Mouse (Mus musculus) kidney, postnatal 0 days (tissue): ENCODE data around the gene Ankib1. TPM values are rescaled to one million over a fixed set of nuclear protein-coding genes. Genes with fewer than 3 reads are reported as not detected.
"Not testable (repeated sequence)": the region's sequence is repeated elsewhere in the genome, so short reads cannot be mapped to it uniquely, and the experiment has no call there.

Experiments used
- ATAC-seq: fragments of 200-750 bp; cut with Nextera tagmentation; replicated peaks from 2 replicates; pipeline ENCODE4 v1.8.0; 2017; ENCODE audit warnings: low read depth, moderate number of reproducible peaks, moderate TSS enrichment, moderate library complexity; ENCODE audit not compliant: low FRiP score
- DNase-seq: peaks from one replicate; pipeline ENCODE4 v3.0.0-alpha.2; 2016; ENCODE audit warnings: low spot score
- H3K27ac ChIP-seq: fragments of 300-500 bp; sonication (generic); 2 replicates; pipeline ENCODE4 v1.5.1; 2014; ENCODE audit warnings: mild to moderate bottlenecking
- H3K27me3 ChIP-seq: fragments of 300-500 bp; sonication (generic); 2 replicates; pipeline ENCODE4 v1.6.1; 2014; ENCODE audit warnings: low read length, mixed read lengths; ENCODE audit not compliant: insufficient read depth
- H3K36me3 ChIP-seq: fragments of 300-500 bp; sonication (generic); 2 replicates; pipeline ENCODE4 v1.6.1; 2014; ENCODE audit warnings: low read length, mixed read lengths; ENCODE audit not compliant: insufficient read depth
- H3K4me1 ChIP-seq: fragments of 300-500 bp; sonication (generic); replicated peaks from 2 replicates; pipeline ENCODE4 v1.6.1; 2014; ENCODE audit warnings: antibody characterized with exemption, low read length, mixed read lengths; ENCODE audit not compliant: insufficient read depth
- H3K4me2 ChIP-seq: fragments of 300-500 bp; sonication (generic); 2 replicates; pipeline ENCODE4 v1.6.1; 2014; ENCODE audit warnings: mild to moderate bottlenecking, low read length, moderate library complexity, mixed read lengths
- H3K4me3 ChIP-seq: fragments of 300-500 bp; sonication (generic); replicated peaks from 2 replicates; pipeline ENCODE4 v1.5.1; 2014; ENCODE audit warnings: low read depth, low read length
- H3K9ac ChIP-seq: fragments of 300-500 bp; sonication (generic); 2 replicates; pipeline ENCODE4 v1.6.1; 2014; ENCODE audit warnings: low read depth, low read length
- H3K9me3 ChIP-seq: fragments of 300-500 bp; sonication (generic); replicated peaks from 2 replicates; pipeline ENCODE4 v1.6.1; 2016; ENCODE audit warnings: low read length, inconsistent platforms, mixed read lengths
- CTCF ChIP-seq: IDR thresholded peaks from 2 replicates; pipeline ENCODE4 v1.5.1; 2016; ENCODE audit warnings: antibody characterized with exemption, low read depth, mild to moderate bottlenecking, moderate library complexity
- WGBS: fragments of 180-500 bp; shearing (Covaris S2); extraction: QIAGEN DNeasy Blood & Tissue Kit; methylation state at CpG from one replicate; pipeline ENCODE4 v1.1.7; 2014; 5-methylcytosine and 5-hydroxymethylcytosine counted together
- polyA plus RNA-seq: library from polyadenylated mRNA; unstranded; fragments of >200 nt; fragmentation: Nextera tagmentation; extraction: Ambion mirVana; gene quantifications from 2 replicates; pipeline ENCODE4 v1.2.1, GENCODE M21; 2015

Ankib1 gene
- polyA plus RNA-seq, 1 experiment from 2014 or later, result 14.1 TPM

- Histone ChIP-seq H3K9ac (no peak overlapping the region), H3K36me3 (no peaks in the 10 kb centered on the region), H3K4me2 (no peak overlapping the region), H3K27ac (no peak overlapping the region), H3K4me3 (no peak overlapping the region), H3K4me1 (no peaks in the 10 kb centered on the region), H3K9me3 (no peaks in the 10 kb centered on the region), H3K27me3 (no peaks in the 10 kb centered on the region)
- DNase-seq (no peak), ATAC-seq (no peak)
- no peak for TF ChIP-seq CTCF
- WGBS, result 87% methylated on average over 12 of the region's 12 CpGs
Measured at GRCm38 (mm10) chr5:3666585-3666984, 136.1 kb downstream of the Ankib1 start.

DNA sequence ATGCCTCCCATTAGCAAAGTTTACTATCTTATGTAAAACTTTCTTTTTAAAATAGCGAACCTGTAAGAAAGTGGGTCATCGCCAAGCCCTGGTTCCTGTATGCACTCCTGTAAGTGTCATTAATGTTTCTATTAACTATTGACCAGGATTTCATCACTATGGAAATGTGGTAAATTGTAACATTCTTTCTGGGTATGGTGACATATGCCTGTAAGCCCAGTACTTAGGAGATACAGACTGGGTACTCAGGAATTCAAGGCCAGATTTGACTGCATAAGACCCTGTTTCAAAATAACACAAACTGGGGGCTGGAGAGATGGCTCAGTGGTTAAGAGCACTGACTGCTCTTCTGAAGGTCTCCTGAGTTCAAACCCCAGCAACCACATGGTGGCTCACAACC lies 137.5 kb downstream of the Ankib1 start:
- TF ChIP-seq CTCF, result no peak
- WGBS, result 89% methylated on average over 2 of the region's 2 CpGs
- H3K9me3 ChIP-seq, result no peaks in the 10 kb centered on the region
- DNase-seq, result no peak
- H3K4me2 ChIP-seq, result no peak overlapping the region
- no peaks in the 10 kb centered on the region for H3K36me3 ChIP-seq
- no peak for ATAC-seq
- H3K27ac ChIP-seq, result no peak overlapping the region
- H3K4me1 ChIP-seq, result no peaks in the 10 kb centered on the region
- H3K27me3 ChIP-seq, result no peaks in the 10 kb centered on the region
- H3K4me3 ChIP-seq, result no peak overlapping the region
- no peak overlapping the region for H3K9ac ChIP-seq

GRCm38 (mm10) chr5:3657085-3657484 lies 145.6 kb downstream of the Ankib1 start, which contains the start of gene Gatad1:
Gatad1 (minus strand) TSS chr5:3657185.
- no peak for TF ChIP-seq CTCF
- no peaks in the 10 kb centered on the region for H3K4me1 ChIP-seq
- 77% methylated on average over 5 of the region's 5 CpGs for WGBS
- H3K27me3 ChIP-seq, result no peaks in the 10 kb centered on the region
- no peak within 1 kb of the TSS for H3K4me2 ChIP-seq
- no peak within 1 kb of the TSS for H3K4me3 ChIP-seq
- H3K9ac ChIP-seq, result no peak within 1 kb of the TSS
- ATAC-seq, result no peak
- no peak for DNase-seq
- no peaks in the 10 kb centered on the region for H3K36me3 ChIP-seq
- H3K9me3 ChIP-seq, result no peaks in the 10 kb centered on the region
- H3K27ac ChIP-seq, result no peak within 1 kb of the TSS

- Histone ChIP-seq H3K4me2 (no peak overlapping the region), H3K9ac (no peak overlapping the region), H3K36me3 (no peaks in the 10 kb centered on the region), H3K27ac (no peak overlapping the region), H3K27me3 (no peaks in the 10 kb centered on the region), H3K4me1 (no peaks in the 10 kb centered on the region), H3K9me3 (no peaks in the 10 kb centered on the region), H3K4me3 (no peak overlapping the region)
- ATAC-seq, result no peak
- no peak for TF ChIP-seq CTCF
- DNase-seq, result no peak
- WGBS, result 81% methylated on average over 4 of the region's 4 CpGs
Measured at GRCm38 (mm10) chr5:3653801-3654200, 148.9 kb downstream of the Ankib1 start.

DNA sequence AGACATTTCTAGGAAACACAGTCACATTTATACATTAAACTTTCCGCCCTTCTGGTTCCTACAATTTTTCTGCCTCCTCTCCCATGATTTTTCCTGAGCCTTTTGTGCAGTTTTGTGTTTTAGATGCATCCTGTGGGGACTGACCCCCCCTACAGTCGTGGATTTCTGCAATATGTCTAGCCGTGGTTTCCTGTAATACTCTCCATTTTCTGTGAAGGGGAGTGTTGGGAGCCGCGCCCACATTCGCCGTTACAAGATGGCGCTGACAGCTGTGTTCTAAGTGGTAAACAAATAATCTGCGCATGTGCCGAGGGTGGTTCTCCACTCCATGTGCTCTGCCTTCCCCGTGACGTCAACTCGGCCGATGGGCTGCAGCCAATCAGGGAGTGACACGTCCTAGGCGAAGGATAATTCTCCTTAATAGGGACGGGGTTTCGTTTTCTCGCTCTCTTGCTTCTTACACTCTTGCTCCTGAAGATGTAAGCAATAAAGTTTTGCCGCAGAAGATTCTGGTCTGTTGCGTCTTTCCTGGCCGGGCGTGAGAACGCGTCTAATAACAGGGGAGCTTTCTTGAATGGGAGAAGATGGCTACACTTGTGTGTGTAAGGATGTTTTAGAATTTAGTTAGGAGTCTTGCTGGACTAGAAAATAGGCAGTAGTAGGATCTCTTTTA lies 149.7 kb downstream of the Ankib1 start:
- H3K27ac ChIP-seq, DNase-seq, H3K4me1 ChIP-seq, H3K36me3 ChIP-seq, H3K27me3 ChIP-seq, H3K9ac ChIP-seq, H3K4me3 ChIP-seq, H3K9me3 ChIP-seq, ATAC-seq, H3K4me2 ChIP-seq: not testable (repeated sequence)
- WGBS, result 94% methylated on average over 14 of the region's 25 CpGs

DNA sequence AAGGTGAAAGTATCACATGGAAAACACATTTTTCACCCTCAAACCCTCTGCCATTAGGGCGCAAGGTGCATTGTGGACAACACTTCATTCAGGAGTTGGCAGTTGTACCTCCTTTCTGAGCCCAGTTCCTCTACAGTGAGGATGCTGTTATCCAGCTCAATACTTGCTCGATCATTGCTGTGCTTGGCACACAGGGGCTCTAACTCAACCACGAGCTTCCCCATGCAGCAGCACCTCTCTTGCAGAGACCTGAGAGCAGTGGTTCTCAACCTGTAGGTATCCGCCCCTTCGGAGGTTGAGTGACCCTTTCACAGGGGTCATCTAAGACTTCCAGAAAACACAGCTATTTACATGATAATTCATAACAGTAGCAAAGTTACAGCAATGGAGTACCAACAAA lies 151.1 kb downstream of the Ankib1 start:
- H3K4me1 ChIP-seq, result no peaks in the 10 kb centered on the region
- H3K4me2 ChIP-seq, result no peak overlapping the region
- H3K9me3 ChIP-seq, result no peaks in the 10 kb centered on the region
- ATAC-seq (no peak), DNase-seq (no peak)
- no peak overlapping the region for H3K27ac ChIP-seq
- H3K27me3 ChIP-seq, result no peaks in the 10 kb centered on the region
- H3K9ac ChIP-seq, result no peak overlapping the region
- H3K4me3 ChIP-seq, result no peak overlapping the region
- no peak for TF ChIP-seq CTCF
- H3K36me3 ChIP-seq, result no peaks in the 10 kb centered on the region
- 85% methylated on average over 5 of the region's 5 CpGs for WGBS

GRCm38 (mm10) chr5:3650881-3651280 lies 151.8 kb downstream of the Ankib1 start, which contains the start of gene Tmbim7:
Tmbim7 (plus strand) TSS chr5:3651181.
- DNase-seq (no peak), ATAC-seq (no peak)
- H3K9me3 ChIP-seq, result no peaks in the 10 kb centered on the region
- no peak for TF ChIP-seq CTCF
- H3K4me2 ChIP-seq, result no peak within 1 kb of the TSS
- no peak within 1 kb of the TSS for H3K27ac ChIP-seq
- no peak within 1 kb of the TSS for H3K4me3 ChIP-seq
- no peaks in the 10 kb centered on the region for H3K4me1 ChIP-seq
- H3K36me3 ChIP-seq, result no peaks in the 10 kb centered on the region
- no peaks in the 10 kb centered on the region for H3K27me3 ChIP-seq
- WGBS, result 87% methylated on average over 6 of the region's 6 CpGs
- H3K9ac ChIP-seq, result no peak within 1 kb of the TSS
